Mouse (Mus musculus) hindbrain, embryonic 16.5 days (tissue): ENCODE data around the gene Timm17a. TPM values are rescaled to one million over a fixed set of nuclear protein-coding genes. Genes with fewer than 3 reads are reported as not detected.

Experiments used
- ATAC-seq: fragments of 200-750 bp; cut with Nextera tagmentation; 2 replicates; pipeline ENCODE4 v1.8.0; 2017; ENCODE audit warnings: moderate TSS enrichment, moderate library complexity
- H3K27ac ChIP-seq: fragments of 300-500 bp; sonication (generic); 2 replicates; pipeline ENCODE4 v1.5.1; 2014; ENCODE audit warnings: low read depth, mild to moderate bottlenecking, control low read depth, low read length, moderate library complexity
- H3K27me3 ChIP-seq: fragments of 300-500 bp; sonication (generic); replicated peaks from 2 replicates; pipeline ENCODE4 v1.6.1; 2014; ENCODE audit warnings: low read length; ENCODE audit not compliant: control insufficient read depth, insufficient read depth
- H3K36me3 ChIP-seq: fragments of 300-500 bp; sonication (generic); 2 replicates; pipeline ENCODE4 v1.6.1; 2014; ENCODE audit warnings: mild to moderate bottlenecking, low read length, moderate library complexity, mixed read lengths; ENCODE audit not compliant: control insufficient read depth, insufficient read depth
- H3K4me1 ChIP-seq: fragments of 300-500 bp; sonication (generic); 2 replicates; pipeline ENCODE4 v1.6.1; 2014; ENCODE audit warnings: low read depth, low read length; ENCODE audit not compliant: control insufficient read depth, insufficient read depth
- H3K4me2 ChIP-seq: fragments of 300-500 bp; sonication (generic); 2 replicates; pipeline ENCODE4 v1.6.1; 2014; ENCODE audit warnings: mild to moderate bottlenecking, low read length, control low read depth, moderate library complexity
- H3K4me3 ChIP-seq: fragments of 300-500 bp; sonication (generic); 2 replicates; pipeline ENCODE4 v1.5.1; 2014; ENCODE audit warnings: mild to moderate bottlenecking, low read length, control low read depth, moderate library complexity
- H3K9ac ChIP-seq: fragments of 300-500 bp; sonication (generic); 2 replicates; pipeline ENCODE4 v1.6.1; 2014; ENCODE audit warnings: low read depth, mild to moderate bottlenecking, control low read depth, low read length, moderate library complexity
- H3K9me3 ChIP-seq: fragments of 300-500 bp; sonication (generic); 2 replicates; pipeline ENCODE4 v1.6.1; 2014; ENCODE audit warnings: mild to moderate bottlenecking, low read length, moderate library complexity; ENCODE audit not compliant: control insufficient read depth
- WGBS: fragments of 180-500 bp; shearing (Covaris S2); extraction: QIAGEN DNeasy Blood & Tissue Kit; methylation state at CpG from one replicate; pipeline ENCODE4 v1.1.7; 2014; 5-methylcytosine and 5-hydroxymethylcytosine counted together
- polyA plus RNA-seq: library from polyadenylated mRNA; unstranded; fragments of >200 nt; fragmentation: Nextera tagmentation; extraction: Ambion mirVana; gene quantifications from 2 replicates; pipeline ENCODE4 v1.2.1, GENCODE M21; 2015

Gene Timm17a
- polyA plus RNA-seq, 1 experiment from 2014 or later, result 193 TPM

DNA sequence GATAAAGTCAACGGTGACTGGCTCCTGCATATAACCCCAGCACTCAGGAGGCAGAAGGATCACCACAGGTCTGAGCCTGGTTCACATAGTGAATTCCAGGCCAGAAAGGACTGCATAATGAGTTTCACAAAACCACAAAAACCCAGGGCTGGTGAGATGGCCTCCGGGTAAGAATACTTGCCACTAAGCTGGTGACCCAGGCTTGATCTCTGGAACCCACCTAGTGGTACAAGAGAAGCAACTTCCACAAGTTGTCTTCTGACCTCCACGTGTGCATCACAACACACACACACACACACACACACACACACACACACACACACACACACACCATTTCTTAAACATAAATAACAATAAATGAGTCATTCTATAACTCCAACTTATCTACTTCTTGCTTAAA is 51.2 kb downstream of the Timm17a start:
- no peaks in the 10 kb centered on the region for H3K27me3 ChIP-seq
- 93% methylated on average over 3 of the region's 3 CpGs for WGBS
- no peak overlapping the region for H3K4me3 ChIP-seq
- H3K9ac ChIP-seq, result no peak overlapping the region
- peaks cover 8% of the 10 kb centered on the region; the same call in 1 of the 2 replicates for H3K4me1 ChIP-seq
- peaks cover 18% of the 10 kb centered on the region for H3K36me3 ChIP-seq
- no peaks in the 10 kb centered on the region for H3K9me3 ChIP-seq
- H3K27ac ChIP-seq, result no peak overlapping the region
- no peak for ATAC-seq
- H3K4me2 ChIP-seq, result no peak overlapping the region

DNA sequence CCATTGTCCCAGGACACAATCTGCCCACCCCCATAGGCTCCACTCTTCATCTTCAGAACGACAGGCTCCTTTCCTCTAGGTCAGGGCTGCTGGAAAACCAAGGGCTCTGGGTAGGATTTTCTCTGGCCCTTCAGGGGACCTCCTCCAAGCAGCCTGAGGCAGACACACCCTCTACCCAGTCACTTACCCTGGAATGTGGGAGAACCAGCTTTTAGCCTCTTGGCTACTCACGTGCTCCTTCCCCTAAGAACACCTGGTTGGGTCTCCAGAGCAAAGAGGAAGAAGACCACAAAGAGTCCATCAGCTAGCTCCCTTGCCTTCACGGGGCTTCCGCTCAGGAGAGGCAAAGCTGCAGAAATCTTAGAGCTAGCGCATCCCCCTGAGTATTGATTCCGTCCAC is 52.6 kb downstream of the Timm17a start:
- H3K4me2 ChIP-seq, result no peak overlapping the region
- no peak overlapping the region for H3K4me3 ChIP-seq
- H3K9me3 ChIP-seq, result no peaks in the 10 kb centered on the region
- H3K36me3 ChIP-seq, result peaks cover 10% of the 10 kb centered on the region
- WGBS, result 75% methylated on average over 6 of the region's 6 CpGs
- ATAC-seq, result no peak
- H3K27ac ChIP-seq, result no peak overlapping the region
- no peaks in the 10 kb centered on the region for H3K27me3 ChIP-seq
- no peak overlapping the region for H3K9ac ChIP-seq
- H3K4me1 ChIP-seq, result peaks cover 8% of the 10 kb centered on the region; the same call in 1 of the 2 replicates

DNA sequence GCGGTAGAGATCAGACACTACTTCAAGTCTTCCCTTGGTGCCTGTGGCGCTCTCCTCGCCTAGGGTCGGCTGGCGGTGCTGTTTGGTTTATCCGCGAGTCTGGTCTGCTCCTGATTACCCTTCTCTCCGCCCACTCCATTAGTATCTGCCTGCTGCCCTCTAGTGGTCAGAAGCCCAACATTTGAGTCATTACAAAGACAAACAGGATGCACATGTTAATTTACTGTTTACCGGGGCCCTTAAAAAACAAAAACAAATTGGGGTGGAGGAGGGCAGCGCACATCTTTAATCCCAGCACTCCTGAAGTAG is 54.5 kb downstream of the Timm17a start:
- Histone ChIP-seq H3K9me3 (no peaks in the 10 kb centered on the region), H3K9ac (peak overlapping the region; percentile 44; the same call in 1 of the 2 replicates), H3K27me3 (no peaks in the 10 kb centered on the region), H3K27ac (peak overlapping the region; percentile 5; the same call in 1 of the 2 replicates), H3K36me3 (peaks cover 5% of the 10 kb centered on the region; the same call in 1 of the 2 replicates), H3K4me3 (peak overlapping the region; percentile 18; the same call in 1 of the 2 replicates), H3K4me2 (peak overlapping the region; percentile 53), H3K4me1 (peaks cover 8% of the 10 kb centered on the region; the same call in 1 of the 2 replicates)
- whole genome bisulfite sequencing, result under 1% methylated on average over 10 of the region's 10 CpGs
- peak; percentile 90 for ATAC-seq

DNA sequence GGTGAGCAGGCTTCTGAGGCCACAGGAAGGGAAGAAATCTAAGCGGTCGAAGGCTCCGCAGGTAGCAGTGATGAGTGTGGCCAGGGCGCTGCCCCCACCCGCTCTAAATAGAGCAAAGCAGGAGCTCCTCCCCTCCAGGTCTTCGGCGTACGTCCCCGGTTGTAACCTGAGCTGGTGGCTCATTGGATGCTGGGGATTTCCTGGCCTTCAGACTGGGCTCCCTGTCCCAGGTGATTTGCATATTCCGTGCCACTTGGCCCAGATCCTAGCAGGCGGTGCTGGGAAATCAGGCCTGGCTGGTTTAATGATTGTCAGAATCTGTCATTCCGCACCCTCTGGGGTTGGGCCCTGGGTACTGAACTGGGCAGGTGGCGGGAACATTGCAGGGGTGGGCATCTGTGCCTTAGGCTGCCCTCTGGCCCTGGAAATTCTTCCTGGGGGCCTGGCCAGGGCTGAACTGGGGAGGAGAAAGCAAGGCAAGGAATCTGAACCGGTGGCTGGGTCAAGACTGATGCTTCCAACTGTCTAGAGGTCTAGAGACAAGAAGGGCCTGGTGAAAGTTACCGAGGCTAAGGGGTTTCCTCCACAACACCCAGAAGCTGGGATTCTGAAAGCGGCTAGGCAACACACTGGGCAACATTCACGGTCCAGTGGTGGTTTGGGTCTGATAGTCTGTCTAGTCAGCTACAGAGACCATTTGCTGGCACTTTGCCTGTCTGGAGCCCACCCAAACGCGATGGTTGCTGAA is 55.0 kb downstream of the Timm17a start, which contains the start of gene Elf3:
TSS of gene Elf3 (minus strand) at position 189 of the 748 bp plus-strand sequence.
- H3K27ac ChIP-seq, result peak within 1 kb of the TSS; percentile 5; the same call in 1 of the 2 replicates
- H3K36me3 ChIP-seq, result peaks cover 5% of the 10 kb centered on the region; the same call in 1 of the 2 replicates
- ATAC-seq, result peak; percentile 83
- peak within 1 kb of the TSS; percentile 53 for H3K4me2 ChIP-seq
- peak within 1 kb of the TSS; percentile 44; the same call in 1 of the 2 replicates for H3K9ac ChIP-seq
- H3K9me3 ChIP-seq, result no peaks in the 10 kb centered on the region
- no peaks in the 10 kb centered on the region for H3K27me3 ChIP-seq
- WGBS, result 9% methylated on average over 19 of the region's 19 CpGs
- H3K4me3 ChIP-seq, result peak within 1 kb of the TSS; percentile 18; the same call in 1 of the 2 replicates
- H3K4me1 ChIP-seq, result peaks cover 8% of the 10 kb centered on the region; the same call in 1 of the 2 replicates

DNA sequence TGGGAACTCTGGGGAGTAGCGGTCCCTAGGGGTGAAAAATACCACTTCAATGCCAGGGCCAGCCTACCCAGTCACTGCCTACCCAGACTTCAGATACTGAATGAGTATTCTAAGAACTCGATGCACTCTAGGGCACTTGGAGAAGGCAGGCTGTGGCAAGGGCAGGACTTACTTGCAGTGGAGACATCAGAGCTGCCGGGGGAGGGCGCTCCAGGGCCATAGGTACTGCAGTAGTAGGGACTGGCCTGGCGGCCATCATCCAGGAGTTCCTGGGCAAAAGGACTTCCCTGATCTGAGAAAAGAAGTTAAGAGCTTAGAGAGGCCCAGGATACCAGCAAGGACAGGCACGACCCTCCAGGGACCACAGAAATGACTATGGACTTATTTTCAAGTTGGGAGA is 57.3 kb downstream of the Timm17a start:
- WGBS, result 81% methylated on average over 6 of the region's 6 CpGs
- Histone ChIP-seq H3K36me3 (no peaks in the 10 kb centered on the region), H3K4me3 (no peak overlapping the region), H3K9me3 (no peaks in the 10 kb centered on the region), H3K9ac (no peak overlapping the region), H3K4me2 (no peak overlapping the region), H3K27ac (no peak overlapping the region), H3K27me3 (no peaks in the 10 kb centered on the region), H3K4me1 (peaks cover 8% of the 10 kb centered on the region; the same call in 1 of the 2 replicates)
- no peak for ATAC-seq

DNA sequence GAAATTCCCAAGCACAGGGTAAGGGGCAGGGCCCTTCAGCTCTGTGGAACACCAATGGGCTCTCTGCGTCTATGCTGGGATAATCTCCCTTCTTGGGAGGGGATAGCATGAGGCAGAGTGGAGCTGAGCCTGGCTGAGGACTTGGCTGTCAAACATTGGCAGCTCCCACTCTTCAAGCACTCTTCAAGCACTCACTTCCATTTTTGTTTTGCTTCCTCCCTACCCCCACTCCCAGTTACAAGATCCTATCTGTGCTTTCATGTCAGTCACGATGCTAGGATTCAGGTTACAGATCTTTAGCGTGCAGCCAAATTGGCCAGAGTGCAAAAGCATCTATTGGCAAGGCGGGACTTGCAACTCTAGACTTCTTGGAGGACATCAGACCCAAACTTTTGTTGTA is 60.7 kb downstream of the Timm17a start:
- peaks cover 2% of the 10 kb centered on the region; the same call in 1 of the 2 replicates for H3K4me1 ChIP-seq
- H3K4me2 ChIP-seq, result no peak overlapping the region
- H3K36me3 ChIP-seq, result no peaks in the 10 kb centered on the region
- no peak overlapping the region for H3K27ac ChIP-seq
- no peak overlapping the region for H3K9ac ChIP-seq
- WGBS, result 77% methylated on average over 4 of the region's 4 CpGs
- no peaks in the 10 kb centered on the region for H3K9me3 ChIP-seq
- no peak overlapping the region for H3K4me3 ChIP-seq
- ATAC-seq, result no peak
- H3K27me3 ChIP-seq, result no peaks in the 10 kb centered on the region

DNA sequence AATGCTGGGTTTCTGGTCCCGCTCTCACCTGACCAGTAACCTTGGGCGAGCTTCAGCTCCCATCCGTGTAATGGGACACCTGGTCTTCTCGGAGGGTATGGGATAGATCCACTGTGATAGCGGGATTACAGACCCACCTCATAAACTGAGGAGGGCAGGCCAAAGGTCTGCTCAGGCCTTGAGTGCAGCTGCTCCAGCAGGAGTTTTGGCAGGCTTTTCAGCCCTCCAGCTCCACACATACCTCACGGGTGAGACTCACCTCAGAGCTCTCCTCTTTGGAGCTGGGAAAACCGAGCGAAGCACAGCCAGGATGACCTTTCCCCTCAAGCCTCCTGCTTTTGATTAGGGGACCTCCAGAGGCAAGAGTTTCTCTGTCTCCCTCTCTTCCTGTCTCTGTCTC is 62.2 kb downstream of the Timm17a start:
- no peaks in the 10 kb centered on the region for H3K27me3 ChIP-seq
- H3K9me3 ChIP-seq, result no peaks in the 10 kb centered on the region
- no peaks in the 10 kb centered on the region for H3K36me3 ChIP-seq
- no peak for ATAC-seq
- H3K27ac ChIP-seq, result no peak overlapping the region
- no peak overlapping the region for H3K9ac ChIP-seq
- peaks cover 2% of the 10 kb centered on the region; the same call in 1 of the 2 replicates for H3K4me1 ChIP-seq
- H3K4me2 ChIP-seq, result no peak overlapping the region
- no peak overlapping the region for H3K4me3 ChIP-seq
- 90% methylated on average over 8 of the region's 8 CpGs for WGBS

DNA sequence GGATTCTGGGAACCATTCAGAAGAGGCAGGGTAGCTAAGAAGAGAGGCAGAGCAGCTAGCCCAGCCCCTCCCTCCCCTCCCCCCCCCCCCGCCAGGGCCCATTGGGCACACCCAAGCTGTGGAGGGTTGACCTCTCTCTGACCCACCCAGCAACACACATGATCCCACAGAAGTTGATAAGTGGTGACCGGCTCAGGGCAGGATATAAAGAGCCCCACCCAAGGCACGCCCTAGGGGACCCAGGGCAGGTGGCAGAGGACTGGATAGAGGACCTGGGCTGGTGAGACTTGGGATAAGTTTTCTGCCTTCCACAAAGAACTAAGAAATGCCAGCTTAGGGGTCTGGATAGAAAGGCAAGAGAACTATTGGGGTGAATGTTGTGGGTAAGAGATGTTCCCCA is 62.9 kb downstream of the Timm17a start:
- Histone ChIP-seq H3K27me3 (no peaks in the 10 kb centered on the region), H3K4me1 (peaks cover 2% of the 10 kb centered on the region; the same call in 1 of the 2 replicates), H3K36me3 (no peaks in the 10 kb centered on the region), H3K4me3 (no peak overlapping the region), H3K9me3 (no peaks in the 10 kb centered on the region), H3K9ac (no peak overlapping the region), H3K4me2 (no peak overlapping the region), H3K27ac (no peak overlapping the region)
- 66% methylated on average over 3 of the region's 3 CpGs for WGBS
- no peak for ATAC-seq

DNA sequence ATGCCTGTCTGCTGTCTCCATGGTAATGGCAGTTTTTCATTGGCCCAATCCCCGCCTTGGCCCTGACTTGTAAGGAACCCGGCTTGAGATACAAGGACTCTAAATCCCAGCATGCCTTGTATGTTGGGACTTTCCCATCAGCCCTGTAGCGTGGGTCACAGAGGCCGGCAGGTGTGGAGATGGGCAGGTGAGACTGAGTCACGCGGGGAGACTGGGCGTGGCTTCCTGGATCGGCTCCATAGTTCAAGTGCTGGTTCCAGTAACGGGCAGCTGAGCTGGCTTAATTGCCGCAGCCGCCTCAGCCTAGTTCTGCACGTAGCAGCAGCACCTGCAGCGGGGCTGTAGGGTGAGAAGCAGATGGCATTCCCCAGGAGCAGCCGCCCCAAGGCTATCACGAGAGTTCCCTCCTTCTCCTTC is 65.1 kb downstream of the Timm17a start:
- 5% methylated on average over 15 of the region's 15 CpGs for WGBS
- H3K9me3 ChIP-seq, result no peaks in the 10 kb centered on the region
- peaks cover 2% of the 10 kb centered on the region; the same call in 1 of the 2 replicates for H3K4me1 ChIP-seq
- H3K27me3 ChIP-seq, result no peaks in the 10 kb centered on the region
- ATAC-seq, result peak; percentile 97
- peak overlapping the region; percentile 65 for H3K9ac ChIP-seq
- H3K4me3 ChIP-seq, result peak overlapping the region; percentile 41
- no peaks in the 10 kb centered on the region for H3K36me3 ChIP-seq
- H3K27ac ChIP-seq, result peak overlapping the region; percentile 60; the same call in 1 of the 2 replicates
- H3K4me2 ChIP-seq, result peak overlapping the region; percentile 61
